Mouse (Mus musculus): ENCODE results near the gene Unc5a. TPM values are rescaled to one million over a fixed set of nuclear protein-coding genes. Genes with fewer than 3 reads are reported as not detected.

The Unc5a gene
- total and polyA plus RNA-seq, 3 experiments: 0.17 TPM; not detected in 2

DNA sequence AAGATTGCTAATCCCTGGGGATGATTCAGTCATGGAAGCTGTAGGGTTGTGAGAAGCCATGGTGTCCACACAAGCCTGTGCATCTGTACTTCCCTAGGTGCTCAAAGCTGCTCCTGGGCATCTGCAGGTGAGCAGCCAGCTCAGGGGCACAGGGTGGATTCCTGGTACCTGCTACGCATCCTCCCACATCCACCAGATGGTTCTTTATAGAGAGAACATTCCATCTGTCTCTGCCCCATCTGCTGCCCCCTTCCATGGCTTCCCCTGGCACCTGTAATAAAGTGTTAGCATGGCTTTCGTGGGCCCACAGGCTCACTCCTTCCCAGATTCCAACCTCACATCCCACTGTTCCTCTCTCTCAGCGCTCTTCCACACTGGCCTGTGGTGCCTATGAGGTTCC lies 10.7 kb upstream of the Unc5a start:
- DNase-seq (ENCODE audit: extremely low read depth): no peak
- Histone ChIP-seq H3K27ac (ENCODE audit: insufficient read depth, low read depth) (no peak overlapping the region), H3K27me3 (replicated peaks) (peaks cover 86% of the 10 kb centered on the region), H3K79me2 (replicated peaks; ENCODE audit: control insufficient read depth, extremely low read depth, insufficient read depth, poor library complexity, severe bottlenecking) (no peaks in the 10 kb centered on the region), H3K36me3 (replicated peaks in 1 of 2; ENCODE audit: control insufficient read depth in 1 of 2, insufficient read depth in 1 of 2, low read length in 1 of 2) (no peaks in the 10 kb centered on the region), H3K4me3 (replicated peaks in 1 of 3; ENCODE audit: low read depth in 2 of 3, low read length in 2 of 3, poor library complexity in 1 of 3) (no peak overlapping the region), H3K4me1 (ENCODE audit: control insufficient read depth in 1 of 2, insufficient read depth in 2 of 2) (no peaks in the 10 kb centered on the region), H3K9ac (ENCODE audit: insufficient read depth, low read depth) (no peak overlapping the region), H3K4me2 (ENCODE audit: insufficient read depth, low read depth, poor library complexity, severe bottlenecking) (no peak overlapping the region), H3K9me3 (replicated peaks; ENCODE audit: low read length) (no peaks in the 10 kb centered on the region)
- in situ Hi-C loops (cut with MboI; ENCODE audit: low pct_ligation_motif_present, low pct_unique_long_range_greater_than_20kb, low sequenced_read_pairs): no loop called here
- dilution Hi-C loops (cut with MboI; ENCODE audit: extremely low pct_ligation_motif_present, extremely low pct_unique_long_range_greater_than_20kb, low sequenced_read_pairs): no loop called here
- TF ChIP-seq USF1 (IDR thresholded peaks at IDR 0.05; ENCODE audit: low read depth, low read length) (no peak), NRF1 (IDR thresholded peaks at IDR 0.05; ENCODE audit: low read depth, low read length) (no peak), MXI1 (IDR thresholded peaks at IDR 0.05; ENCODE audit: low read depth, low read length) (no peak), E2F4 (IDR thresholded peaks at IDR 0.05; ENCODE audit: insufficient replicate concordance, low read depth, low read length) (no peak), CHD2 (IDR thresholded peaks at IDR 0.05; ENCODE audit: low read length) (no peak), GABPA (IDR thresholded peaks at IDR 0.05; ENCODE audit: insufficient replicate concordance, low read depth, low read length) (no peak), ZNF384 (IDR thresholded peaks at IDR 0.05; ENCODE audit: low read depth, low read length) (no peak)

DNA sequence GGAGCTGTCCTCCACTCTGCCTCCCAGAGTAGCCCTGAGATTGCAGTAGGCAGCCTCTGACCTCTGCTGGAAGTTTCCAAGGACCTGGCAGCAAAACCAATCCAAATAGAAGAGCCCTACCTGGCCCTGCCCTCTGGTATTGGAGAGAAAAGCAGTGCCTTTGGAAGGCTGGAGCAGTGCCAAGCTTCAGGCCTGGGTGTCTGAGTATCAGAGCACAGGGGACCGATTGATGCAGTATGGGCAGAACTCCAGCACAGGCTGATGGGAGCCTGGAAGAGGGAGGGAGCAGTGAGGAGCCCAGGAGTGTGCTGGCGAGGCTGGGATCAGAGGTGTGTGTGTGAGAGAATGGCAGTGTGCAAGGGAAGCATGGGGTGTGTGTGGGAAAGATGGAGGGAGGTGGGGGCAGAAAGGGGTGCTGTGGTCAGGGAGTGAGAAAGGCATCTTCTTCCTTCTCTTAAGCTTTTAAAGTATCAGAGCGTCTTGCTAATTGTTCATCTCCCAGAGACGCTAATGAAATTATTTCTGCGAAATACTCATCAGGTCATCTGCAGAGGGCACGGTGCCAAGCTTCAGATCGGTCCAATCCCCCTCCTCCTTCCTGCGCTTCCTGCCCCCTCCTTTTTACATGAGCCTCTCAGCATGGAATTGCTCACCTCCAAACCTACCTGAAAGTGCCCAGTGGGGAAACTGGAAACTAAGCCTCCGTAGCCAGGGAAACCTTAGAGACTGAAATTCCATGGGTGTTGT lies 4.6 kb upstream of the Unc5a start:
- no peaks in the 10 kb centered on the region for H3K79me2 ChIP-seq (replicated peaks; ENCODE audit: control insufficient read depth, extremely low read depth, insufficient read depth, poor library complexity, severe bottlenecking)
- DNase-seq (ENCODE audit: extremely low read depth): no peak
- no peaks in the 10 kb centered on the region for H3K4me1 ChIP-seq (ENCODE audit: control insufficient read depth in 1 of 2, insufficient read depth in 2 of 2)
- no peak overlapping the region for H3K27ac ChIP-seq (ENCODE audit: insufficient read depth, low read depth)
- H3K4me2 ChIP-seq (ENCODE audit: insufficient read depth, low read depth, poor library complexity, severe bottlenecking): no peak overlapping the region
- H3K9ac ChIP-seq (ENCODE audit: insufficient read depth, low read depth): no peak overlapping the region
- H3K9me3 ChIP-seq (replicated peaks; ENCODE audit: low read length): no peaks in the 10 kb centered on the region
- no peaks in the 10 kb centered on the region for H3K36me3 ChIP-seq (replicated peaks in 1 of 2; ENCODE audit: control insufficient read depth in 1 of 2, insufficient read depth in 1 of 2, low read length in 1 of 2)
- in situ Hi-C loops (cut with MboI; ENCODE audit: low pct_ligation_motif_present, low pct_unique_long_range_greater_than_20kb, low sequenced_read_pairs) (no loop called here), dilution Hi-C loops (cut with MboI; ENCODE audit: extremely low pct_ligation_motif_present, extremely low pct_unique_long_range_greater_than_20kb, low sequenced_read_pairs) (no loop called here)
- peaks cover 70% of the 10 kb centered on the region for H3K27me3 ChIP-seq (replicated peaks)
- H3K4me3 ChIP-seq (replicated peaks in 1 of 3; ENCODE audit: low read depth in 2 of 3, low read length in 2 of 3, poor library complexity in 1 of 3): no peak overlapping the region
- TF ChIP-seq RAD21 (IDR thresholded peaks at IDR 0.05; ENCODE audit: low read depth, low read length): no peak
- no peak for TF ChIP-seq ETS1 (conservative IDR thresholded peaks at IDR 0.05; ENCODE audit: low read depth, low read length)
- no peak for TF ChIP-seq TBP (conservative IDR thresholded peaks at IDR 0.05; ENCODE audit: low read depth, low read length)
- no peak for TF ChIP-seq ZMIZ1 (IDR thresholded peaks at IDR 0.05; ENCODE audit: low read depth, low read length)
- no peak for TF ChIP-seq PAX5 (IDR thresholded peaks at IDR 0.05; ENCODE audit: low read length)
- no peak for TF ChIP-seq MAFK (IDR thresholded peaks at IDR 0.05; ENCODE audit: insufficient replicate concordance, low read length)
- TF ChIP-seq JUND (conservative IDR thresholded peaks at IDR 0.05; ENCODE audit: low read depth, low read length): no peak
- no peak for TF ChIP-seq NELFE (IDR thresholded peaks at IDR 0.05; ENCODE audit: low read depth, low read length)
- no peak for TF ChIP-seq GABPA (IDR thresholded peaks at IDR 0.05; ENCODE audit: insufficient replicate concordance, low read depth, low read length)
- TF ChIP-seq ELF1 (IDR thresholded peaks at IDR 0.05; ENCODE audit: low read depth, low read length): no peak
- no peak for TF ChIP-seq HCFC1 (IDR thresholded peaks at IDR 0.05; ENCODE audit: low read depth, low read length)
- no peak for TF ChIP-seq CHD2 (IDR thresholded peaks at IDR 0.05; ENCODE audit: low read length)

Measured in CH12.LX (cell line).